Mouse (Mus musculus) cerebellum, adult 8-10 months (tissue): ENCODE data around the gene Mtcl1.
A peak's percentile ranks its signal among the peaks of the same experiment; 100 is the strongest.

Source experiments
- DNase-seq: peaks from one replicate; pipeline ENCODE4 v3.0.0; 2022

Mtcl1 gene

DNA sequence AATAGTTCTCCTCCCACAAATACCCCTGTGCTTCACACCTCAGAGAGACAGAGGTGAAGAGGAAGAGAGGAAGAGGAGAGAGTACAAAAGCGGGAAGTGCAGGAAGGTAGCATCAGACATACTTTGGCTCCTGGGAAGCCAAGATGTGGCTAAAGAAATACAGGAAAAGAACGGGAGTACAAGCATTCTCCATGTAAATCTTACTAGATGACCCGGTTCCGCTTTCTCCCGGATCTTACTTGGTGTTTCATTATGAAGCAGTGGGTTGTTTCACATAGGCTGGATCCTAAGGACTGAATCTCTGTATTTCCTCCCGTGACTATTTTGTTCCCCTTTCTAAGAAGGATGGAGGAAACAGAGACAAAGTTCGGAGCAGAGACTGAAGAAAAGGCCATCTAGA is 43.9 kb downstream of the Mtcl1 start:
- DNase-seq = no peak

DNA sequence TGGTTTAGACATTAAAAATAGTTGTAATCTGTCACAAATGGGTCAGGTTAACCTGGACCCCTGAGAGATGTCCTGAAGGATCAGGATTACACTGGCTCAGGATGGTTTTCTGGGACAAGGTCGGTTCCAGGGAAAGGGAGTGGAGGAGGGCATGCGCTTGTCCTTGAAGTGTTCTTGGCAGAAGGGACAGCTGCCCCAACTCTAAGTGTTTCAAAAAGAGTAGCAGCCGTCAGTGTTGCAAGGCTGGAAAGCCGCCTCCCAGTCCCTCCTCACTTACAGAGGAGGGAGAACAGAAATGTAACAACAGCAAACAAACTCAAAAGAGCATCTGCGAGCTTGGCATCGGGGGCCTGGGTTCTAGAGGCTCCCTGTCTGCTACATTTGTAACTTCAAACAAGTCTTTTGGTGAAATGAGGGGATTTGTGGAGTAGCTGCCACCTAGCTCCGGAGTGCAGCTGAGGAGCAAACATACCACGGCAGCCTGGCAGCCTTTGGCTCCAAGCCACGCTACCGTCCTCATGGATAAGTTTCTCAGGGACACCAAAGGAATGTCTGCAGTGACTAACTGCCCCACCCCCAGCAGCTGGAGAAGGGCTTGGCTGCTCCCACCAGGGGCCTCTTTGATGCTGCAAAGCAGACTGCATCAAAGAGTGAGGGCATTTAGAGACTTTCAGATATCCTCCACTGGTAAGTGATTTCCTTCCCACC is 44.5 kb downstream of the Mtcl1 start:
- no peak for DNase-seq

DNA sequence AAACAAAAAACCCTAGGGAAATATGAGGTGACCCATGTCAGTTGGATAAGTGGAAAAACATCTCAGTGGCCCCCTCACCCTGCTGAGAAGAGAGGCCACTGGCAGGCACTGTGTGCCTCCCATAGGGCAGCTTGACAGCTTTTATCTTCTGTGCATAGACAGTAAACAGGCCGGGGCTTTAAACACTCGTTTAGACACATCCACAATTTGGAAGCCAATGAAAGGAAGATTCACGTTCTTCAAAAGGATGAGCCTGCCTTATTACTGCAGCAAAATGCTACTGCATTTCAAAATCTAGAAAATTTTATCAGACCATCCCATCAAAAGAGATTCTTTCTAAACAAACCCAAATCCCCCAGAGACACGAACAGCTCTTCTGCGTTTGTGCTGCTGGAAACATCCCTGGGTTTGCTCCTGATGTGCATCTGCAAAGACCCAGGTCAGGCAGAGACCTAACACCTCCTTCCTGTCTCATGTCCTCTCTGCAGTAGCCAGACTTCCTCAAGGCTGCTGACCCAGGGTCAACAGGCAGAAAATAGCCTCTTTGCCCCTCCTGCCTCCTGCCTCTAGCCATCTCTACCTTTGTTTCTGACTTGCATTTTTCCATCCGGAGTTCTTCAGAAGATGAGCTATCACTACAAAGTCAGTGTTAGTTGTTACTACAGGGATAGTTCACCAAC is 46.6 kb downstream of the Mtcl1 start:
- DNase-seq = no peak

DNA sequence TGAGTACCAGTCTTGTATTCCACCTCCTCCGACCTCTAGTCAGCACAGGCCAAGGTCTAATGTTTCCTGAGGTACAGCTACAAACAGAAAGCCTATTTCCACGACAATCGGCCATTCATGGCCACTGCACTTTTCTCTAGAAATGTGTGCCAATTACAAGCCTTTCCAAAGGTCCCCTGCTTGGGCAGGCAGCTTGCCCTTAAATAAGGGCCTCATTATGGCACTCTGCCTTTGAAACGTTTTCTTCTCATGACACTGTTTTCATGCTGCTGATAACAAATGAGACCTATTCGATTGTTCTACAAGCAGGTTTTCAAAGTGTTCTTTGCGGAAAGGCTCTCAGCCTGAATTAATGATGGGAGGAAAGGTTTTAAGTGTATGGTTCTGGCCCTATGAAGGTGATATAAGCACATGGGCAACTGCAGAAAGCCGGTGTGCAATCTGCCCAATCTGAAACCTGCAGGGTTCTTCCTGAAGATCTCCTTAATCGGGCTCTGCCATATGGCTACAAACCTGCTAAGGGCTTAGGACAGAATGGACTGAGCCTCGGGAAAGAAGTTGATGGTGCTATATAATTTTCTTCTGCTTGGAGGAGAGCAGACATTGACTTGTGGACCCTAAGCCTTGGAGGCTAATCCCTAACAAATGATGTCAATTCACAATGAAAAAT is 47.8 kb downstream of the Mtcl1 start:
- DNase-seq = peak; percentile 83

DNA sequence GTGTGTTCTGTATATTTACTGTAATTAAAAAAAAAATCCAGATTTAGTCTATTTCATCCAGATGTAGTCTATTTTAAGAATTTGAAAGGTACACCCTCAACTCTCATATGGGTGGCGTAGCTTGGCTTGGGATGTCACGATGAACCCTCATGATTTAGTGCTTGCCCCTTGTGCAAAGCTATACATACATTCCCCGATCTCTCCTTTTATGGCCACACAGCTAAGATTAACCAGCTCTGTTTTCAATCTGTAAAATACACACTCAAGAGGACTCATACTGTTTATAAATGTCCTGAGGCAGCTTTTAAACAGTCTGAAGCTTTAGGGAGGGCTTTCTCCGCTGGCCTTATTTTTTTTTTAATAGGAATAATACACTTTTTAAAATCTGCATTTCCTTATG is 49.8 kb downstream of the Mtcl1 start:
- no peak for DNase-seq

DNA sequence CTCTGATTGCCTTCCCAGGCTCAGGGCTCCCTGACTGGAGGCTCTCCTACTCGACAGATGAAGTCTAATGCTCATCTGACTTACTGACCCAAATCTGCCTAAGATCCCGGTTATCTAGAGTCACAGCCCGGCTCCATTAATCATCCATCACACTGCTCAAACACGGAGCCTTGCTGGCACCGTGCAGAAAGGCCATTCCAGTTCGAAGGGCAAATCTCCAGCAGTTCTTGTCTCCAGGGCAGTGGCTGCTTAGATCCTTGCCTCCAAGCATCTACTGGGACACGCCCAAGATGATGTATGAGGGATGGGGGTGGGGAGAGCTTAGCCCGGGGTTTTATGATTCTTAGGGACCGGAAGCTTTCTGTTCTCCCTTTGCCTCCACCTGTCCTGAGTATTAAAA is 55.0 kb downstream of the Mtcl1 start:
- no peak for DNase-seq

DNA sequence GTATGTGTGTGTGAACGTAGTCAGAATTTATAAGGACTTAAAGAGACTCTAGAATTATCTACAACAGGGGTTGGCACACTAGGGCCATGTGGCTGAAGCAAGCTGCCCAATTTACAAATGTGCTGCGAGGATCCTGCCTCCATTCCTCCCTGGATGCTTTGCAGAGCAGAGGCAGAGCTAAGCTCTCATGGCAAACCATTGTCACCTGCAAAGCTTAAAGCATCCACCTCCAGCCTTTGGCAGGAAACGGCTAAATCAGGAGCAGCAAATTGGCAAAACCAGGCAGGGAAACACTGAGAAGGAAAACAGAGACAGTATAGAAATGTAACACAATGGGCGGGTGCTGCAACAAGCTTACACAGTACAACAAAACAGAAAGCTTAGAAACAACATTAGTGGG is 61.2 kb downstream of the Mtcl1 start:
- no peak for DNase-seq

DNA sequence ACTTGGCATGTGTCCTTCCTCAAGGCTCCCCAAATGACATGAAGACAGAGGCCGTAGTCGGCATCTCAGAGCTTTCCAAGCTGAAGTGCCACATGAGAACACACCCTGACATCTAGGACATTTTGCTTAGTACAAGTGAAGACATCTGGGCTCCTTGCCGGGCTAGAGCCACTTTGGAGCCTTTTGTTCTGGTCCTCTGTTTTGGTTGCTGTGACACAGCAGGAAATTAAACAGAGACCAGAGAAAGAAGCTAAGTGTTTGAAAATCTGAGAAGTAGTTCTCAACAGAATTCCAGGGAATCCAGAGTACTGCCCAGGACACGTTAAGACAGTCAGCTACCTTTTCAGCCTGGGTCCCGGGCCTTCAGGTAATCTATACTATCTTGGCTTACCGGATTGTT is 68.2 kb downstream of the Mtcl1 start:
- DNase-seq = no peak

DNA sequence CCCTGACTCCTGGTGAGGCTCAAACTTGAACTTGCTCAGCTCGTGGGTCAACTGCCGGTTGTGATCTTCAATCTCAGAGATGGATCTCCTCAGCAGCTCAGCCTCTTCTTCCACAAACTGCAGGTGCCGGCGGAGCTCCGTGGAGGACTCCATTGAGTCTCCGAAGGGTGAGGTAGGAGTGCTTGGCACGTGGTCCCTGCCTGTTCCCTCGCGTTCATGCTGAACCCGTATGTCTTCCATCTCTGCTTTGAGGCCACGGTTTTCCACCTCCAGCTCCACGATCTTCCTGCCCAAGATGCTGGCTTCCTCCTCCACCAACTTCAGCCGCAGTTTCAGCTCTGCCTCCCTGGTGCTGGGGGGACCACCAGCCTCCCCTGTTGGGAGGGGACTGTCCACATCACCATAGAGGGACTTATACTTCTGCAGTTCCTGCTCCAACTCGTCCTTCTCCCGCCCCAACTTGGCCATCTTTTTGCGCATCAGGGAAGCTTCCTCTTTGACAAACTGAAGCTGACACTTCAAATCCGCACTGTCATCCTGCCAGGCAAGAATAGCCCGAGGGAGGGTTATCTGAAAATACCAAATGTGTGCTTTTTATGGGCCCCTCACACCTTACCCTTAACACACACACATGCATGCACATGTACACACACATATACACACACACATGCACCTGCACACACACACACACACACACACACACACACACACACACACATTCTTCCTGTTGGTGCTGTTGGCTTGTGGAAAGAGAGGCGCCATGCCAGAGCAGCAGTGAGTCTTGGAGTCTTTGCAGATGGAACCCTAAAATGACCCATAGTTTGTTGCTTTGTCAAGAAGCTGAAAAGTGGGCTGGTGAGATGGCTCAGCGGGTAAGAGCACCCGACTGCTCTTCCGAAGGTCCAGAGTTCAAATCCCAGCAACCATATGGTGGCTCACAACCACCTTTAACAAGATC is 69.4 kb downstream of the Mtcl1 start:
- DNase-seq = peak; percentile 76

DNA sequence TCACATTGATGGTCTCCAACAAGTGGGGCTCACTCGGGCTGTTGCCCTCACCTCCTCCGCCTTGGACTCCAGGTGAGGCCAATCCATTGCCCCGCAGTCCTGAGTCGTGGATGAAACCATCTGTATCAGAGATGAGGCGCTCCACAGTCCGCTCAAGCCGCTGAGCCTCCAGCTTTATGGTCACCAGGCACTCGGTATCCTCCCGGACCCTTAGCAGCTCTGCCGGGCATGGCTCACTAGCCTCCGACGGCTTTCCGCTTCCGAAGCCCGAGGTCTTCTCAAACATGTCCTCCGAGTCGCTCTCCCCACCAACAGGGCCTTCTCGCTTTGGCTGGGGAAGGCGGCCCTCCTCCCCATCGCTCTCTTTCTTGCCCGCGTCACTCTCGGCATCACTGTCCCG is 70.2 kb downstream of the Mtcl1 start:
- DNase-seq = no peak

DNA sequence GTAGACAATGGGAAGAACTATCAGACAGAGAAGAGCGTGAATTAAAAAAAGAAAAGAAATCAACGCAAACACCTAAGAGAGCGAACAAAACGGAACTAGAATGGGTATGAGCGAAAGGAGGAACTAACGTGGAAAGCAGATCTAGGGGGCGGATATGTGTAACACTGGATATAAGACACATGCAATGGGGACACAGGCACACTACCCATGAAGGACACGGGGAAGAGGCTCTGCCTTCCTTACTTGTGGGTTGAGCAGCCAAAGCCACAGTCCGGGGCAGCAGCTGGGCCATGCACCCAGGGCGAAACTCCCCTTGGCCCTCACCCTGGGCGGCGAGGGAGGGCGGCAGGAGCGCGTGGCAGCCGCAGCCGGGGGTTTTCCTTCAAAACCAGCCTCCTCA is 71.4 kb downstream of the Mtcl1 start:
- no peak for DNase-seq

DNA sequence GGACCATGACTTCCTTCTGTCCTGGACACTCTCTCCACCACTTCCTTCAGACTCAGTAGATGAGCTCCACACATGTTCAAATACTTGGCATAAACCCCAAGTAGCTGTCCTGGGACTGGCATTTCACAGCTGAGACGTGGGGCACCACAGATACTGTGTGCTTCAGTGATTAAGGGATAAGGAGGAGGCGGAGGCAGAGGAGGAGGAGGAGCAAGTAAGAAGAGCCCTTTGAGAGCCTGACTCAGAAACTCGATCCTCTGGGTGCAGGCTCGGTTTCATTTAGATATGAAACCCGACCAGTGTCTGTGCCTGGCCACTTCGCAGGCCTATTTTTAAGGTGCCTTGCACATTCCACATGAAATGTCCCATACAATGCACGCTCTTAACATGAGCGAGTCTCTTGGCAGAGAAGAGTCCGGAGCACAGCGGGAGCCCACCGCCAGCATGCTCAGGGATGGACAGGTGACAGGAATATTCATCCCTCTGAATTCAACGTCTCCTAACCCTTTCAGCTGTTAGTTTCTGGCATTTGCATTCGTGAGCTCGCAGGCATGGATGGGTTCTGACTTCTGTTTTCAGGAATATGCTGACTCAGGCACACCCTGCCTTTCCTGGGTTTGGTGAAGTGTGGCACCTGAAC is 74.8 kb downstream of the Mtcl1 start:
- DNase-seq = peak; percentile 72

DNA sequence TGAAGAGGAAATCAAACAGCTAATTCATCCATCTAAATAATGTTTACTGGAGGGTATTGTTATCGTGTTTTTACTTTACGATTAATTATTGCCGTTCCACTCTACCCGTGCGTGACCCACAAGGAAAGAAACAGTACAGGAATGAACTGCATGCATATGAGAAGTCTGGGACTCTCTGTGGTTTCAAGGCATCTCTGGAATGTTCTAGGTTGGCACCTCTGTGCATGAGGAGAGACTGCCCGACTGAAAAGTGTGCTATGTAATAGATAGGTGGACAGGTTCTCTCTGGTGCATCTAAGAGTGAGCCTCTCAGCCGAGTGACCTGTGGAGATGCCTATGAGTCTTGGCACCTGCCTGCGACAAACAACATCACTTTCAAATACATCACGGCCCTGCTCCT is 78.7 kb downstream of the Mtcl1 start:
- no peak for DNase-seq

DNA sequence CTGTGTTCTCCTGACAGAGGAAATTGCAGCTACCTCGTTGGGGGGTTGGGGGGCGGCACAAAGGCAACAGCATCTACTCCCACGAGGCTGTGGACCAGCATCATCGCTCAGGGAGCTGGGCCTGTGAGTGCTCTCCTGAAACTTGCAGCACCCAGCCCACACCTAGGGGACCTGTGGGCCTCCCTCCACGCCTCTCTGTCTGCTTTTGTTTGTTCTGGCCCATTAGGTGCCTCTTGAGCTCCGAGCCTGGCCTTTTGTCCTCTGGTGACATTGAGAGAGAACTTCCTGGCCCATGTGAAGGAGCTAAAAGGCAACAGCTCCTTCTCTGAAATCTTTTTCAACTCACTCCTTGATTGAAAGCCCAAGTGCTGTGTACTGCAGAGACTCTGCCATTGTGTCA is 79.8 kb downstream of the Mtcl1 start:
- DNase-seq = no peak

DNA sequence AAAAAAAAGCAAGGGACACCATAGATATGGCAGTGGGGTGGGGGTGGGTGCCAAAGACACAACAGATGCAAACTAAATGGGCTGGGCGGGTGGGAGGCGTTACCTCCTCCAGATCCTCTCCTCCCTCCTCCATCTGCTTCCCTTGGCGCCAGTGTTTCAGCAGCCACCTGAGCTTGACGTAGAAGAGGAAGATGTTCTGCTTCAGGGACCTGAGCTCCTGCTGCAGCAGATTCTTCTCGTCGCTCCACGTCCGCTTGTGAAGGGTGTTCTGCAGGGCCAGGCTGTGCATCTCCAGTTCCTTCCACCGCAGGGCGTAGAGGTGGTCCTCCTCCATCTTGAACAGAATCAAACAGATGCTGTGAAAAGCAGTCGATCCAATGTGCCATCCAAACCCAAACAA is 81.4 kb downstream of the Mtcl1 start:
- no peak for DNase-seq

DNA sequence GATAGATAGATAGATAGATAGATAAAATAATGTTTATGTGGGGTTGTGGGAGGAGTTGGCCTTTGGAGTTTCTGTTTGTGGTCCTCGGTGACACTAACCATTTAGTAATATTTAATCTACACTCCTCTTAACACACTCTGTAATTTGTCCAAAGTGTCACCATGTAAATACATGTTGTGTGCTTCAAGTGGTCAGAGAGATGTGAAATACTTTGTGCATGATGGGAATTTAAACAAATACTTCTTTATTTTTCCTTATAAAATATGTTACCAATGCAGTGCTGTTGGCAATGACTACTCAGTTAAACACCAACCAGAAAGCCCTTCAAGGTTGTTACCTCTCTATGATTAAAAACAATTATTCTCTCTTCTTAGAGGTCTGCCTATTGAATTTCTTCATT is 83.9 kb downstream of the Mtcl1 start:
- DNase-seq = no peak

DNA sequence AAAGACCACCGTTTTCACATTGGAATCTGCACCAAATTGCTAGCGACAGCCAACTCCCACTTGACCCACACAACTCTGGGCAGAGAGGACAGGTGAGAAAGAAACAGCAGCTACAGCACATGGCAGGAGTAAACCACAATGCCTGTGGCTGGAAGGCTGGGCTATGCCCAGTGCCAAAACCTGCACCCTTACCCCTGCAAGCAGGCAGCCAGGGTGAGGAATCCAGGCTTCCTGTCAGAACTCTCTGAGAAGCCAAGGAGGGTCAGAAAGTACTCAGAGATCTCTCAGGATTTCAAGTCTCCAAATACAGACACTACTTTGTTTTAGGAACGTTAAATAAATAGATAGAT is 84.3 kb downstream of the Mtcl1 start:
- no peak for DNase-seq

DNA sequence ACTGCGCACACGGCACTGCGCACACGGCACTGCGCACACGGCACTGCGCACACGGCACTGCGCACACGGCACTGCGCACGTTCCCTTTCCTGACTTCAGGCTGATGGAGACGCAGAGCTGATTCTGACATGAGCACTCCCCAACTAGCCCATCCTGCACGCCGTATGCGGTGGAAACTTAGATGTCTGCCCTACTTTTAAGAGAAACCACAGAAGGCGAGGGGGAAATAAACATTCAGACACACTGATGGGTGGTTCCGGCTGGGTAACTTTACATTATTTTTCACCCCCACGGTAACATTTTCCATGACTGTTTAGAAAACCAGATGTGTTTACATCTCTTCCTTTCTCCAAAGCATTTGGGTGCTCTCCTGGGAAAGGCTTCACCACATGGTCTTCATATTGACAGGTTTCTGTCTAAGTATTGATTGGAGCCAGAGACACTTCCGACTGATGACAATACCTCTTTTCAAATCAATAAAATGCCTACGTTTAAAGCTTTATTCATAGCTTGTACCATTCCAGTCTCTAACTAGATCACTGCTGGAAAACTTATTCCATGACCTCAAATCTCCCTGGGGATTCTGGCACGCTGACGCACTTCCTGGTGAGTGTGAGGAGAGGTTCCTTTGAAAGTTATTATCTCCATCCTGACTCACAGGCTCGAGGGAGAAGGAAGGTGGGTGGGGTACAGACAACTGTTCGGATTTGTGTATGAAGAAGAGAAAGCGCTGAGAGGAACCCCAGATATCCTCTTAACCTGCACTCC is 84.8 kb downstream of the Mtcl1 start:
- DNase-seq = no peak

DNA sequence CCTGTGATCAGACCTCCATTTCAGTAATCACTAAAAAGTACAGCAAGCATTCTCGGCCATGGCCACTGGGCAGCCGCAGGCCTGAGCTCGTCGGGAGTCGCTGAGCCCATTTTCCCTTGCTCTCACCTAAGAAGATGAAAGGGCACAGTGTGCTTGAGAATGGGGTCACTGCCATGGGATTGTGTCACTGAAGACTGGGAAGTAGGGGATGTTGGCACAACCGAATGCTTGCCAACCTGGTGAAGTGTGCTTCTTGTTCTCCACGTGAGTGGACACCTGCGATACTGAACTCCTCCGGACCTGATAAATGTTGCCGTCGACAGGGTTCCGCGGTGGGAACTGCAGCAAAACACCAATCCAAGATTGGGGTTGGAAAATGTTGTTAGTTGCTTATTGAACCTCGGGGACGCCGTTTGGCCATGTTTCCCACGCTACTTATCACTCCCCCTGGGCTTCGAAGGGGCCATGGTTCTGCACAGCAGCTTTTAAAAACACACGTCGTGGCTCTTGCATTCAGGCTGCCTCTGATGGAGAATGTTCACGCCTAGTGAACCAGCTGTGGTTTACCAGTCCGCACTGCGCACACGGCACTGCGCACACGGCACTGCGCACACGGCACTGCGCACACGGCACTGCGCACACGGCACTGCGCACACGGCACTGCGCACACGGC is 85.6 kb downstream of the Mtcl1 start:
- no peak for DNase-seq

DNA sequence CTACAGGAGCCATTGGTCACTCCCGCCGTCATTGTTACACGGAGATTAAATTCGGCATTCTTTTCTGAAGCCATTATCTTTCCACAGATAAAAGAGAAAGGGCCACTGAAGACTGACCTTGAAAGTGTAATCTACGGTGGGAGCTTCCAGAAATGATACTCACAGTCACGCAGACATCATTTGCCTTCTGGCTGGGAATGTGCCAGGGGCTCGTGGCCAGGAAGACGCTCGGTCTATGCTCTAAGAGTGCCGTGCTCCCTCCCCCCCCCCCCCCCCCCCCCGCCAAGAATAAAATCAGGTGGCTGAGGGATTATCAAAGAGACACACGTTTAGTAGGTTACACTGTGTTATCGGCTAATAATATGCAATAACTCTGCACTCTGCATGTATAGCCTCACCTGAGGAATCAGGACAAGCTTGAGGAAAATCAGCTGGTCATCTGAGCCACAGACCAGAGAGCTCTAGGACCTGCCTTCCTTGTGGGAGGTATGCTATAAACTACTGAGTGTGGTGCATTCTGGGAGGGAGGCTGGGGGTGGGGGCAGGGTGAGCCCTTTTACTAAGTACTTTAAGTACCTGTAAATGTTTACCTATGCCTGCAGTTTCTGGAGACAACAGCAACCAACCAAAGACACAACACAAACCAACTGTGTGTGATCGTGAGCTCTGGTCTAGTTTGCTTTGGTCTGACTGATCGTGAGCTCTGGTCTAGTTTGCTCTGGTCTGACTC is 87.1 kb downstream of the Mtcl1 start:
- no peak for DNase-seq
